Mouse (Mus musculus) adrenal gland, adult 10 weeks (tissue): ENCODE data around the gene Cept1. TPM values are rescaled to one million over a fixed set of nuclear protein-coding genes. Genes with fewer than 3 reads are reported as not detected.

Source experiments
- polyA plus RNA-seq: library from polyadenylated mRNA; stranded (reverse); fragments of 350-450 nt; fragmentation: Illumina TruSeq; extraction: RNeasy Lipid Tissue Mini Kit (QIAGEN cat#74804); gene quantifications from one replicate; pipeline ENCODE4 v1.2.3, GENCODE M21; 2014; ENCODE audit warnings: low read depth, low replicate concordance

Cept1 gene
- polyA plus RNA-seq: 126 TPM

DNA sequence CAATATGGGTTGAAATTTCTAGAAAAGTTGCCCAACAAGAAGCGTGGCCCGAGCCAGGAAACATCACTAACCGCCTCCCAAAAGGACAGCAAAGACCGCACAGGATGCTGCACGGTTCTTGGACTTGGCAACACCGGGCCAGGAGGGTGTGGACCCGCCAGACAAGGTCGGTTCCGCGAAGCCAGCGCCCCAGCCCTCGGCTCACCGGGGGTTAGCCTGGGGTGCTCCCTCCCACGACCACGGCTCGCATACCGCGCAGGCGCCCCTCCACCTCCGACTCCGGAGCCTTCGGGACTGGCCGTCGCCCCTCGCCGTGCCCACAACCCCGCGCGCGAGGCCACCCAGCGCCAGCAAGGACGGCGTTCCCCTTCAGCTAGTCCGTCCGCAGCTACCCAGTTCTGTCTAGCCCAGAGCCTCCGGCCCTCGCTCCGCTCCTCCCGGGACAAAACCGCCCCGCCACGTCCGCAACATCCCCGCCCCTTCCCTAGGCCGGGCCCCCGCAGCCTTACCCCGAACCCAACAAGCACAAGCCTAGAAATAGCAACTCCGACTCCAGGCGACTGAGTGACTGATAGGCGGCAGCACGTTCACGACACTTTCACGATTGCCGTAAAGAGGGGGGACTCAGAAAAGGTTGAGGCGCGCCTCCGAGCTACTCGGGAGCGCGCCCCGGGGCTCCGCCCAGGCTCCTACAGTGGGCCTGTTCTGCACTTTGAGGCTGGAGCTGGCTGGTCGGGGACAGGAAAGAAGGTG is at the start of gene Cept1, which contains the start of gene Dram2:
Gene Cept1 (minus strand): TSS at position 632 of the 753 bp plus-strand sequence.
Gene Dram2 (plus strand): TSS at position 628 of the 753 bp plus-strand sequence.

DNA sequence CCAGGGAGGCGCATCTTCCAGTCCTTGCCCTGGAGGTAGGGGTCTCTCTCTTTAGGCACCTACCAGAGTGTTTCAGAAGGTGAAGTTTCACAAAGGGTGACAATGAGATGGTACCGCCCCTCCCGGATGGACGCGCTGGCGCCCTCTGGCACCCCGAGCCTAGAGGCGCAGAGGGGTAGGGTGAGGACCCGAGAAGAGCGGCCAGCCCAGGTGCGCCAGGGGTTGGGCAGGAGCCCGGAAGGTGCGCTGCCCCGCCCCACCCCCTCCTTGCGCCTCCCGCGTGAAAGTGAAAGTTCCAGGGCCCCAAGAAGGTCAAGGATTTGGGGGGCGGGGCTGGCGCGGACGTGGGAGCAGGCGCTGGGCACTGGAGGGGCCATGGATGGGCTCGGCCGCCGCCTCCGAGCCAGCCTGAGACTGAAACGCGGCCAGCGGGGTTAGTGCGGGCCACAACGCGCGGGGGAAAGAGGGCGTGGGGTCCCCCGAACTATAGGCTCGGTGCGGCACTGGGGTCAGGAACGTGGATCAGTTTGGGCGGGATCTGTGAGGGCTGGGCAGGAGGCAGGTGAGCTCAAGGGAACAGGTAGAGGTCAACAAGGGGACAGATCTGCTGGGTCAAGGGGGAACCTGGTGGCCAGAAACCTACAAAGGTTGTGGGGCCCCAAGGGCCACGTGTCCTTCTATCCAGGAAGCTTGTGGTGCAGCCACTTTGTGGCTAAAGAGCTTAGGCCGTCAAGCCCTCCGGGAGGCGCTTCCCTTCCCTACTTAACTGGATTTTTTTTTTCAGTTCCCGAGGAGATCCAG is 65.1 kb downstream of the Cept1 start, which contains the start of gene Dennd2d:
Gene Dennd2d (plus strand): TSS at position 125 of the 801 bp plus-strand sequence.

Other genes starting within 250 kb of the Cept1 start
- not detected for gene Chil6, start 141.6 kb downstream of the Cept1 start, polyA plus RNA-seq
- gene Dennd2d, start 65.4 kb downstream of the Cept1 start, polyA plus RNA-seq: 6.2 TPM
- gene Dram2, start within 50 bp of the Cept1 start, polyA plus RNA-seq: 318 TPM
- 92.0 TPM for gene Lrif1, start 137.2 kb upstream of the Cept1 start, polyA plus RNA-seq
- 43.3 TPM for gene Cd53, start 242.3 kb upstream of the Cept1 start, polyA plus RNA-seq